Mouse (Mus musculus) ES-E14 (cell line): ENCODE measurements around the gene Phf24.

Source experiments
- CHD2 ChIP-seq: IDR thresholded peaks from 2 replicates; pipeline ENCODE4 v1.6.1; 2014; ENCODE audit warnings: mild to moderate bottlenecking, low read depth, low read length, inconsistent platforms
- HCFC1 ChIP-seq: IDR thresholded peaks from 2 replicates; pipeline ENCODE4 v1.6.1; 2012; ENCODE audit warnings: low read length, inconsistent platforms, borderline replicate concordance; ENCODE audit not compliant: insufficient read depth
- MAFK ChIP-seq: IDR thresholded peaks from 2 replicates; pipeline ENCODE4 v1.6.1; 2014; ENCODE audit warnings: mild to moderate bottlenecking, low read depth, low read length, inconsistent platforms; ENCODE audit not compliant: insufficient read depth
- ZC3H11A ChIP-seq: IDR thresholded peaks from 2 replicates; pipeline ENCODE4 v1.6.1; 2012; ENCODE audit warnings: low read depth, mild to moderate bottlenecking, inconsistent platforms, low read length, borderline replicate concordance
- ZNF384 ChIP-seq: IDR thresholded peaks from 2 replicates; pipeline ENCODE4 v1.6.1; 2012; ENCODE audit warnings: low read depth, low read length, inconsistent platforms

GRCm38 (mm10) chr4:42876586-42877291, 39.7 kb upstream of the Phf24 start:
- TF ChIP-seq HCFC1 (no peak), ZC3H11A (peak; percentile 86), CHD2 (no peak), MAFK (no peak), ZNF384 (no peak)
